Mouse (Mus musculus) hindbrain, embryonic 11.5 days (tissue): ENCODE measurements at regions not wholly inside any gene's neighbourhood (a gene's known extent, or its start where the extent isn't known, plus 50 kb on each side); places are given as distances from the start of the nearest gene placed in this dataset.

Source experiments
- ATAC-seq: fragments of 200-750 bp; cut with Nextera tagmentation; 2 replicates; pipeline ENCODE4 v1.8.0; 2017; ENCODE audit warnings: mild to moderate bottlenecking, moderate TSS enrichment, moderate library complexity; ENCODE audit not compliant: low FRiP score
- DNase-seq: peaks from one replicate; pipeline ENCODE4 v3.0.0-alpha.2; 2015; ENCODE audit warnings: low spot score
- H3K27ac ChIP-seq: fragments of 300-500 bp; sonication (generic); 2 replicates; pipeline ENCODE4 v1.5.1; 2014; ENCODE audit warnings: mild to moderate bottlenecking, low read depth, low read length
- H3K27me3 ChIP-seq: fragments of 300-500 bp; sonication (generic); 2 replicates; pipeline ENCODE4 v1.6.1; 2014; ENCODE audit warnings: mild to moderate bottlenecking, low read length, moderate library complexity, mixed read lengths; ENCODE audit not compliant: control insufficient read depth, insufficient read depth
- H3K36me3 ChIP-seq: fragments of 300-500 bp; sonication (generic); 2 replicates; pipeline ENCODE4 v1.6.1; 2014; ENCODE audit warnings: mild to moderate bottlenecking, low read length, moderate library complexity, mixed read lengths; ENCODE audit not compliant: control insufficient read depth, insufficient read depth
- H3K4me1 ChIP-seq: fragments of 300-500 bp; sonication (generic); replicated peaks from 2 replicates; pipeline ENCODE4 v1.6.1; 2014; ENCODE audit warnings: low read length, mixed read lengths; ENCODE audit not compliant: control insufficient read depth, insufficient read depth
- H3K4me2 ChIP-seq: fragments of 300-500 bp; sonication (generic); replicated peaks from 2 replicates; pipeline ENCODE4 v1.6.1; 2014; ENCODE audit warnings: mild to moderate bottlenecking, low read depth, low read length
- H3K4me3 ChIP-seq: fragments of 300-500 bp; sonication (generic); 2 replicates; pipeline ENCODE4 v1.5.1; 2014; ENCODE audit warnings: low read depth, low read length
- H3K9ac ChIP-seq: fragments of 300-500 bp; sonication (generic); 2 replicates; pipeline ENCODE4 v1.6.1; 2014; ENCODE audit warnings: low read depth, low read length
- H3K9me3 ChIP-seq: fragments of 300-500 bp; sonication (generic); 2 replicates; pipeline ENCODE4 v1.6.1; 2016; ENCODE audit warnings: low read length; ENCODE audit not compliant: control insufficient read depth
- WGBS: fragments of 180-500 bp; shearing (Covaris S2); extraction: QIAGEN DNeasy Blood & Tissue Kit; methylation state at CpG from one replicate; pipeline ENCODE4 v1.1.7; 2014; 5-methylcytosine and 5-hydroxymethylcytosine counted together

- H3K4me3 ChIP-seq = no peak overlapping the region
- H3K9ac ChIP-seq = no peak overlapping the region
- WGBS = 46% methylated on average over 2 of the region's 2 CpGs
- no peaks in the 10 kb centered on the region for H3K4me1 ChIP-seq
- H3K27me3 ChIP-seq = no peaks in the 10 kb centered on the region
- no peaks in the 10 kb centered on the region for H3K9me3 ChIP-seq
- no peak overlapping the region for H3K27ac ChIP-seq
- ATAC-seq (no peak), DNase-seq (peak; percentile 14)
- no peak overlapping the region for H3K4me2 ChIP-seq
- no peaks in the 10 kb centered on the region for H3K36me3 ChIP-seq
Observed at GRCm38 (mm10) chrX:118320123-118320522, 106.9 kb upstream of the Tgif2lx2 start.

DNA sequence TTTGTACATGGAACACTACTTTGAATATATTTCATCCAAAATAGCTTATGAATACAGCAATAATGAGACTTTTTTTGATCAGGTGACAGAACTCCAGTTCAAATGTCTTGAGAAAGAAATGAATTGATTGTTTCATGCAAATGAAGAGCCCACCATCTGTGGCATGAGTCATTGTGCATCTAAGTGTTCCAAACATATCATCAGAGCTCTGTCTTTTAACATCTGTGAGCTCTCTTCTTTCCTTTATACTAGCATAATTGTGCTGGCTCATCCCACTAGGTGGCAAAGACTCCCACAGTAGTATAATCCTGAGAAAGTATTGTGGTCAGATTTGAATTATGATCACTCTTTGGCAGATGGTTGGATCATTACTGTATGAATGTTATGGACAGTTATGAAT, 70.1 kb upstream of the Tgif2lx2 start:
- no peaks in the 10 kb centered on the region for H3K4me1 ChIP-seq
- no peak for ATAC-seq
- H3K9me3 ChIP-seq = no peaks in the 10 kb centered on the region
- no peak overlapping the region for H3K9ac ChIP-seq
- no peaks in the 10 kb centered on the region for H3K27me3 ChIP-seq
- no peaks in the 10 kb centered on the region for H3K36me3 ChIP-seq
- no peak for DNase-seq
- no peak overlapping the region for H3K4me2 ChIP-seq
- no peak overlapping the region for H3K27ac ChIP-seq
- H3K4me3 ChIP-seq = no peak overlapping the region
